Mouse (Mus musculus): Measurements from ENCODE around the gene Vipr1. TPM values are rescaled to one million over a fixed set of nuclear protein-coding genes. Genes with fewer than 3 reads are reported as not detected.
"Not testable (repeated sequence)": the region's sequence is repeated elsewhere in the genome, so short reads cannot be mapped to it uniquely, and the experiment has no call there.

Gene Vipr1
- 10 to 100 TPM; 18.7 to 21.2 TPM for total RNA-seq (2021)
- long read RNA-seq, experiment 1, full-length matches to known transcripts = 2 of 4 reads
- long read RNA-seq, experiment 1, partial matches to known transcripts = 0 of 4 reads
- long read RNA-seq, experiment 1, other reads (novel, unspliced or antisense) = 2 of 4 reads
- long read RNA-seq, experiment 2, partial matches to known transcripts = 1 of 6 reads
- long read RNA-seq, experiment 2, other reads (novel, unspliced or antisense) = 5 of 6 reads

GRCm38 (mm10) chr9:121642401-121643181, at the start of gene Vipr1:
TSS of gene Vipr1 (plus strand) at chr9:121642716.
- peak; percentile 18; the same call in 1 of the 2 replicates for TF ChIP-seq CTCF (conservative IDR thresholded peaks at IDR 0.05)
- peak within 1 kb of the TSS; percentile 97 for H3K27ac ChIP-seq
- peak within 1 kb of the TSS; percentile 73 for H3K4me3 ChIP-seq
- peak; percentile 83 to 86 for DNase-seq (ENCODE audit: low spot score in 2 of 2)

- DNase-seq (ENCODE audit: low spot score in 2 of 2) = peak in 1 of 2 experiments; percentile 41
- TF ChIP-seq CTCF (conservative IDR thresholded peaks at IDR 0.05) = no peak
- H3K27ac ChIP-seq = peak overlapping the region; percentile 44; the same call in 1 of the 2 replicates
- no peak overlapping the region for H3K4me3 ChIP-seq
Observed at GRCm38 (mm10) chr9:121592948-121593550, 49.5 kb upstream of the Vipr1 start.

- H3K27ac ChIP-seq; DNase-seq (ENCODE audit: low spot score in 2 of 2); H3K4me3 ChIP-seq: not testable (repeated sequence)
Observed at GRCm38 (mm10) chr9:121593768-121594167, 48.7 kb upstream of the Vipr1 start.

- DNase-seq (ENCODE audit: low spot score in 2 of 2) = no peak
- H3K4me3 ChIP-seq = no peak overlapping the region
- no peak for TF ChIP-seq CTCF (conservative IDR thresholded peaks at IDR 0.05)
- no peak overlapping the region for H3K27ac ChIP-seq
Observed at GRCm38 (mm10) chr9:121594771-121595170, 47.7 kb upstream of the Vipr1 start.

- no peak for DNase-seq (ENCODE audit: low spot score in 2 of 2)
- Histone ChIP-seq H3K4me3 (no peak overlapping the region), H3K27ac (no peak overlapping the region)
- TF ChIP-seq CTCF (conservative IDR thresholded peaks at IDR 0.05) = no peak
Observed at GRCm38 (mm10) chr9:121598106-121598505, 44.4 kb upstream of the Vipr1 start.

GRCm38 (mm10) chr9:121599551-121599950, 43.0 kb upstream of the Vipr1 start:
- DNase-seq (ENCODE audit: low spot score in 2 of 2) = no peak
- H3K27ac ChIP-seq = peak overlapping the region; percentile 82; the same call in 1 of the 2 replicates
- H3K4me3 ChIP-seq = no peak overlapping the region
- no peak for TF ChIP-seq CTCF (conservative IDR thresholded peaks at IDR 0.05)

- no peak overlapping the region; the same call in 1 of the 2 replicates for H3K4me3 ChIP-seq
- H3K27ac ChIP-seq = peak overlapping the region; percentile 82
- DNase-seq (ENCODE audit: low spot score in 2 of 2) = peak in 1 of 2 experiments; percentile 48
- TF ChIP-seq CTCF (conservative IDR thresholded peaks at IDR 0.05) = no peak
Observed at GRCm38 (mm10) chr9:121600201-121600860, 42.2 kb upstream of the Vipr1 start.

- peak overlapping the region; percentile 82 for H3K27ac ChIP-seq
Observed at GRCm38 (mm10) chr9:121600861-121601427, 41.6 kb upstream of the Vipr1 start.

GRCm38 (mm10) chr9:121602381-121602780, 40.1 kb upstream of the Vipr1 start:
- Histone ChIP-seq H3K27ac (no peak overlapping the region), H3K4me3 (no peak overlapping the region)
- no peak for TF ChIP-seq CTCF (conservative IDR thresholded peaks at IDR 0.05)
- DNase-seq (ENCODE audit: low spot score in 2 of 2) = no peak

More at GRCm38 (mm10) chr9:121600861-121601427, 41.6 kb upstream of the Vipr1 start:
- TF ChIP-seq CTCF (conservative IDR thresholded peaks at IDR 0.05) = no peak
- peak; percentile 29 to 39 for DNase-seq (ENCODE audit: low spot score in 2 of 2)
- H3K4me3 ChIP-seq = no peak overlapping the region; the same call in 1 of the 2 replicates

- no peak overlapping the region for H3K27ac ChIP-seq
- peak; percentile 80 to 82 for DNase-seq (ENCODE audit: low spot score in 2 of 2)
- no peak overlapping the region for H3K4me3 ChIP-seq
- peak; percentile 98 for TF ChIP-seq CTCF (conservative IDR thresholded peaks at IDR 0.05)
Observed at GRCm38 (mm10) chr9:121605414-121606278, 36.9 kb upstream of the Vipr1 start.

GRCm38 (mm10) chr9:121606498-121607096, 35.9 kb upstream of the Vipr1 start:
- no peak overlapping the region for H3K4me3 ChIP-seq
- TF ChIP-seq CTCF (conservative IDR thresholded peaks at IDR 0.05) = no peak
- H3K27ac ChIP-seq = no peak overlapping the region
- no peak for DNase-seq (ENCODE audit: low spot score in 2 of 2)

All from layer of hippocampus, adult 2 months (tissue).